13 mouse cellular contexts compared by ENCODE assay signal in the genomic region with DNA sequence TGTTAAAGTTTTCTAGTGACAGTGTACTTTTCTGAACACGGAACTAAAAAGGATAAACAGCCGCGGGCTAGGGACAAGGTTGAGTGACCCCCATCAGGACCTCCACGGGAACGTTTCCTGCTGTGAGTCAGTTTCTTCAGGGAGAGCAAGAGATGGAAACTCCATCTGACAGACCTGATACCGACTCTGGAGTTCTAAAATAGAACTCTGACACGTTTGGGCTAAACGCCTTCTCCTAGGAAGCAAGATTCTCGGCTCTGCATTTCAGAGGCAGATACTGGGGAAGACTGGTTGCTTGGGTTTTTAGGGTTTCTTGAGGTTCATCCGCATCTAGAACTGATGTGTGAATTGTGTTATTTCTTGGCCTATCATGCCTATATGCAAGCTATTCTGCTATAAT. TPM values are rescaled to one million over a fixed set of nuclear protein-coding genes. Genes with fewer than 3 reads are reported as not detected.
DNase-seq lines count a peak whose midpoint lies in the region; ATAC-seq and TF ChIP-seq lines count a peak whose summit lies in the region.
"Had no signal": no experiment of that assay in that cellular context is flagged by ENCODE, and none has a peak within 500 bp of the region (broad histone marks: within the 10 kb centered on the region; RNA-seq: fewer than 3 reads in every experiment).

No protein-coding gene starts in this region.

- ATAC-seq in intestine, embryonic 14.5 days (replicated peaks; ENCODE audit: low FRiP score, low TSS enrichment, low read depth), result no peak
- no peak for ATAC-seq in forebrain, embryonic 11.5 days (replicated peaks; ENCODE audit: low FRiP score)

- H3K4me1 ChIP-seq in intestine, embryonic 14.5 days (replicated peaks; ENCODE audit: control insufficient read depth, insufficient read depth, low read length), result 0 out of 2 replicates have a peak, but pooled peaks cover 5% of the 10 kb centered on the region
- H3K4me1 ChIP-seq in forebrain, embryonic 11.5 days (replicated peaks; ENCODE audit: control insufficient read depth, insufficient read depth, low read length), result no peaks in the 10 kb centered on the region; the same call in 1 of the 2 replicates
- H3K4me1 ChIP-seq: hindbrain, embryonic 13.5 days had no signal

- 0 out of 2 replicates have a peak overlapping the region, but pooled peaks have one; percentile 1 for H3K4me3 ChIP-seq in left cerebral cortex, adult 2 months
- no peak overlapping the region for H3K4me3 ChIP-seq in intestine, embryonic 14.5 days (ENCODE audit: low read depth, low read length)
- H3K4me3 ChIP-seq in forebrain, embryonic 11.5 days (ENCODE audit: low read depth, low read length), result no peak overlapping the region
- H3K4me3 ChIP-seq: embryonic facial prominence, embryonic 12.5 days; hindbrain, embryonic 13.5 days; limb, embryonic 15.5 days had no signal

- H3K9me3 ChIP-seq in intestine, embryonic 14.5 days (ENCODE audit: control insufficient read depth, low read length), result no peaks in the 10 kb centered on the region
- no peaks in the 10 kb centered on the region for H3K9me3 ChIP-seq in forebrain, embryonic 11.5 days (ENCODE audit: control insufficient read depth, low read length)
- H3K9me3 ChIP-seq: embryonic facial prominence, embryonic 12.5 days; hindbrain, embryonic 13.5 days; limb, embryonic 15.5 days had no signal

- no peak for TF ChIP-seq CTCF in left cerebral cortex, adult 2 months (IDR thresholded peaks at IDR 0.05)

- 48% methylated on average over 10 of the region's 10 CpGs for WGBS in intestine, embryonic 14.5 days
- 79% methylated on average over 10 of the region's 10 CpGs for whole genome bisulfite sequencing in forebrain, embryonic 11.5 days

- peak overlapping the region; percentile 17; the same call in 1 of the 2 replicates for H3K4me2 ChIP-seq in intestine, embryonic 14.5 days (ENCODE audit: low read length)
- no peak overlapping the region for H3K4me2 ChIP-seq in forebrain, embryonic 11.5 days (ENCODE audit: low read depth, low read length, severe bottlenecking)
- H3K4me2 ChIP-seq: embryonic facial prominence, embryonic 12.5 days; hindbrain, embryonic 13.5 days; limb, embryonic 15.5 days had no signal

- H3K36me3 ChIP-seq in intestine, embryonic 14.5 days (ENCODE audit: control insufficient read depth, insufficient read depth, low read length), result no peaks in the 10 kb centered on the region
- no peaks in the 10 kb centered on the region for H3K36me3 ChIP-seq in forebrain, embryonic 11.5 days (ENCODE audit: control insufficient read depth, insufficient read depth, low read length)
- H3K36me3 ChIP-seq: embryonic facial prominence, embryonic 12.5 days; hindbrain, embryonic 13.5 days; limb, embryonic 15.5 days had no signal

- intact Hi-C loops in left cerebral cortex, adult 2 months (cut with DNase I), result loop anchor here (2.0 kb wide), 3 partner anchors 359 to 445 kb away; no protein-coding TSS in a partner anchor

- no peaks in the 10 kb centered on the region for H3K27me3 ChIP-seq in intestine, embryonic 14.5 days (replicated peaks; ENCODE audit: control insufficient read depth, insufficient read depth, low read length)
- H3K27me3 ChIP-seq in forebrain, embryonic 11.5 days (ENCODE audit: control insufficient read depth, insufficient read depth, low read length), result no peaks in the 10 kb centered on the region
- H3K27me3 ChIP-seq: embryonic facial prominence, embryonic 12.5 days; limb, embryonic 15.5 days had no signal

- DNase-seq in frontal cortex, postnatal 36 days (ENCODE audit: low spot score in 2 of 2), result peak; percentile 21 to 42
- DNase-seq in frontal cortex, postnatal 25 days (ENCODE audit: low spot score in 2 of 2), result no peak
- DNase-seq in left cerebral cortex, adult 2 months (ENCODE audit: extremely low spot score in 1 of 2, low spot score in 2 of 2), result no peak
- no peak for DNase-seq in left cerebral cortex, adult 8-10 months (ENCODE audit: low spot score in 2 of 2)
- DNase-seq in 3T3-L1 (ENCODE audit: low read depth, low spot score), result peak; percentile 2
- peak; percentile 66 for DNase-seq in intestine, embryonic 14.5 days (ENCODE audit: low spot score)
- DNase-seq in T-cell, adult 2 months (ENCODE audit: low spot score), result no peak
- DNase-seq in forebrain, embryonic 11.5 days (ENCODE audit: low spot score), result no peak

- H3K27ac ChIP-seq in left cerebral cortex, adult 2 months, result peak overlapping the region; percentile 56
- 0 out of 2 replicates have a peak overlapping the region, but pooled peaks have one; percentile 33 for H3K27ac ChIP-seq in intestine, embryonic 14.5 days (ENCODE audit: low read depth)
- H3K27ac ChIP-seq in forebrain, embryonic 11.5 days (ENCODE audit: low read depth, low read length), result no peak overlapping the region
- H3K27ac ChIP-seq: hindbrain, embryonic 13.5 days; limb, embryonic 15.5 days had no signal

- H3K9ac ChIP-seq in intestine, embryonic 14.5 days (ENCODE audit: low read length), result no peak overlapping the region
- H3K9ac ChIP-seq in forebrain, embryonic 11.5 days (ENCODE audit: low read length), result no peak overlapping the region
- H3K9ac ChIP-seq: embryonic facial prominence, embryonic 12.5 days; hindbrain, embryonic 13.5 days; limb, embryonic 15.5 days had no signal

RNA-seq across cellular contexts. Expression of gene Dtnbp1, which starts 29.4 kb away (rescaled TPM):
- 10 to 100 TPM; 90.1 to 93.8 TPM for total RNA-seq in left cerebral cortex, adult 2 months (2021)
- 10 to 100 TPM; 77.5 to 93.8 (median 81.3) TPM for total RNA-seq in left cerebral cortex, adult 8-10 months (2022)
- 57.8 and 64.0 TPM in 2 replicates for polyA plus RNA-seq in intestine, embryonic 14.5 days (2014; fragmentation: Nextera tagmentation; extraction: Ambion mirVana)
- 73.3 and 87.6 TPM in 2 replicates for polyA plus RNA-seq in forebrain, embryonic 11.5 days (2014; fragmentation: Nextera tagmentation; extraction: Ambion mirVana)

RNA-seq across cellular contexts. Expression of gene Gm9817, which starts 47.2 kb away (rescaled TPM):
- total RNA-seq in left cerebral cortex, adult 2 months (2021), result not detected
- under 1 TPM in 2 of 4 experiments, not detected in 2; 0.15 to 0.21 TPM for total RNA-seq in left cerebral cortex, adult 8-10 months (2022)
- polyA plus RNA-seq in intestine, embryonic 14.5 days (2014; fragmentation: Nextera tagmentation; extraction: Ambion mirVana), result not detected in 2 replicates
- not detected in 2 replicates for polyA plus RNA-seq in forebrain, embryonic 11.5 days (2014; fragmentation: Nextera tagmentation; extraction: Ambion mirVana)
- polyA plus RNA-seq: embryonic facial prominence, embryonic 12.5 days; midbrain, embryonic 16.5 days; spleen, adult 2 months had no signal

Comparison
In these comparisons a context has a peak if more than half of its experiments do, and no peak if none do; other contexts are left out.
1. DNase-seq: peak in frontal cortex, postnatal 36 days (2 of 2), 3T3-L1 (single experiment) and intestine, embryonic 14.5 days (single experiment); none in frontal cortex, postnatal 25 days (0 of 2), left cerebral cortex, adult 2 months (0 of 2), left cerebral cortex, adult 8-10 months (0 of 2), T-cell, adult 2 months (single experiment) and forebrain, embryonic 11.5 days (single experiment).